Mouse (Mus musculus): Measurements from ENCODE around the gene Vmn2r60. TPM values are rescaled to one million over a fixed set of nuclear protein-coding genes. Genes with fewer than 3 reads are reported as not detected.
"Not testable (repeated sequence)": the region's sequence is repeated elsewhere in the genome, so short reads cannot be mapped to it uniquely, and the experiment has no call there.

The Vmn2r60 gene
- not detected for total RNA-seq (2021)
- long read RNA-seq, experiment 1: 0 reads
- long read RNA-seq, experiment 2: 0 reads

- no peak for DNase-seq (ENCODE audit: low spot score in 2 of 2)
These were observed at the start of gene Vmn2r60 for GRCm38 (mm10) chr7:42107470-42107869. Gene Vmn2r60 (plus strand): TSS chr7:42107770.

GRCm38 (mm10) chr7:42058923-42059322 is 48.6 kb upstream of the Vmn2r60 start, which contains the start of gene Vmn2r59:
Gene Vmn2r59 (minus strand): TSS chr7:42059023.
- no peak for DNase-seq (ENCODE audit: low spot score in 2 of 2)

GRCm38 (mm10) chr7:42107061-42107460 is 509 bp upstream of the Vmn2r60 start:
- DNase-seq (ENCODE audit: low spot score in 2 of 2): not testable (repeated sequence)

Other genes with a start within 250 kb of the Vmn2r60 start
- not detected for gene Vmn2r58, start 235.1 kb upstream of the Vmn2r60 start, total RNA-seq (2021)
- gene Vmn2r59, start 48.7 kb upstream of the Vmn2r60 start, total RNA-seq (2021): not detected
- gene Vmn2r61, start 152.3 kb downstream of the Vmn2r60 start, total RNA-seq (2021): not detected